In the genomic region with DNA sequence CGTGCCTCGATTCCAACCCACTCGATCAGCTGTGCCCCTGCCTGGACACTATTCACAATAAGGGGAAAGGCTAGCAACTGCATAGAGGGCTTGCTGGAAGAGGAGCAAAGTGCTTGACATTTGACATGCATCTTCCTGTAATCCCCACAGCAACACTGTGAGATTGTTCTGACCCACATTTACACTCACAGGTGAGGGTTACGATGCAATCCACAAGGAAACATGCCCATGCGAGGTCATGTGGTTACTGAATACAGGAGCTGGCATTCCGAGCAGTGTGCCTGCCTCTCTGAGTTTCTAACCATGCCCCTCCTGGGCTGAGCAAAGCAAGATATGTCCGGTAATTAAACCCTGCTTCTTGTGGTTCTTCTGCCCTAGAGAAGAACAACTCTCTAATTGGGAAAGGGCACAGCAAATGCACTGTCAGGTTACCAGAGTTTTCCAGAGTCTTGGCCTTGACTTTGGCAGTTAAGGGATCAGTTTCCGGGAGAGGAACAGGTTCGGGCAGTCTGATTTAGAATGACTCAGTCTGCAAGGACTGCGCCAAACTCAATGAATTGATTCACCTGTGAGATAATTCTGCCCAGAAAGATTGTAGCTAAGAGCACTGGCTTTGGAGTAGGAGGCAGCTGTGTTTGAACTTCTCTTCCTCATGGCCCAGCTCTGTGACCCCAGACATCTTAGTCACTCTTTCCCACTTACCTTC, we compare ENCODE assay signal across 16 mouse cellular contexts.
A peak's percentile ranks its signal among the peaks of the same experiment; 100 is the strongest.
DNase-seq lines count a peak whose midpoint lies in the region; ATAC-seq lines count a peak whose summit lies in the region.
"Had no signal": no experiment of that assay in that cellular context is flagged by ENCODE, and none has a peak within 500 bp of the region (broad histone marks: within the 10 kb centered on the region; RNA-seq: fewer than 3 reads in every experiment).

No protein-coding gene starts in this region.

- no peaks in the 10 kb centered on the region for H3K36me3 ChIP-seq in intestine, embryonic 14.5 days (ENCODE audit: control insufficient read depth, insufficient read depth, low read length)
- no peaks in the 10 kb centered on the region for H3K36me3 ChIP-seq in stomach, embryonic 16.5 days (ENCODE audit: control insufficient read depth, insufficient read depth, low read length)
- no peaks in the 10 kb centered on the region for H3K36me3 ChIP-seq in neural tube, embryonic 15.5 days
- H3K36me3 ChIP-seq in liver, embryonic 12.5 days, result no peaks in the 10 kb centered on the region

- H3K27ac ChIP-seq in intestine, embryonic 14.5 days (ENCODE audit: low read depth), result peak overlapping the region; percentile 34; the same call in 1 of the 2 replicates
- peak overlapping the region; percentile 97 for H3K27ac ChIP-seq in stomach, embryonic 16.5 days (ENCODE audit: low read length)
- no peak overlapping the region for H3K27ac ChIP-seq in neural tube, embryonic 15.5 days (replicated peaks)
- H3K27ac ChIP-seq in liver, embryonic 12.5 days, result no peak overlapping the region
- H3K27ac ChIP-seq: hindbrain, postnatal 0 days had no signal

- no peak overlapping the region for H3K4me2 ChIP-seq in intestine, embryonic 14.5 days (ENCODE audit: low read length)
- H3K4me2 ChIP-seq in stomach, embryonic 16.5 days (ENCODE audit: low read depth, low read length), result no peak overlapping the region
- H3K4me2 ChIP-seq in neural tube, embryonic 15.5 days, result no peak overlapping the region
- H3K4me2 ChIP-seq in liver, embryonic 12.5 days, result no peak overlapping the region
- H3K4me2 ChIP-seq: liver, embryonic 11.5 days had no signal

- no peak overlapping the region for H3K9ac ChIP-seq in intestine, embryonic 14.5 days (ENCODE audit: low read length)
- H3K9ac ChIP-seq in stomach, embryonic 16.5 days (ENCODE audit: low read length), result no peak overlapping the region
- H3K9ac ChIP-seq in neural tube, embryonic 15.5 days (replicated peaks), result no peak overlapping the region
- no peak overlapping the region for H3K9ac ChIP-seq in liver, embryonic 12.5 days

- H3K4me1 ChIP-seq in intestine, embryonic 14.5 days (replicated peaks; ENCODE audit: control insufficient read depth, insufficient read depth, low read length), result peaks cover 24% of the 10 kb centered on the region
- peaks cover 40% of the 10 kb centered on the region for H3K4me1 ChIP-seq in stomach, embryonic 16.5 days (ENCODE audit: control insufficient read depth, insufficient read depth, low read length)
- H3K4me1 ChIP-seq in neural tube, embryonic 15.5 days, result peaks cover 20% of the 10 kb centered on the region
- peaks cover 15% of the 10 kb centered on the region; the same call in 1 of the 2 replicates for H3K4me1 ChIP-seq in liver, embryonic 12.5 days

- no peaks in the 10 kb centered on the region for H3K9me3 ChIP-seq in intestine, embryonic 14.5 days (ENCODE audit: control insufficient read depth, low read length)
- no peaks in the 10 kb centered on the region for H3K9me3 ChIP-seq in stomach, embryonic 16.5 days (replicated peaks; ENCODE audit: control insufficient read depth, low read length)
- no peaks in the 10 kb centered on the region for H3K9me3 ChIP-seq in neural tube, embryonic 15.5 days (replicated peaks)
- H3K9me3 ChIP-seq in liver, embryonic 12.5 days (replicated peaks), result no peaks in the 10 kb centered on the region

- ATAC-seq in intestine, embryonic 14.5 days (replicated peaks; ENCODE audit: low FRiP score, low TSS enrichment, low read depth), result no peak
- peak; percentile 31; the same call in 1 of the 2 replicates for ATAC-seq in stomach, embryonic 16.5 days (ENCODE audit: insufficient read depth, low FRiP score)
- ATAC-seq in neural tube, embryonic 15.5 days (ENCODE audit: low FRiP score), result no peak
- ATAC-seq in liver, embryonic 12.5 days, result no peak
- ATAC-seq: hindbrain, postnatal 0 days had no signal

- peak; percentile 18 for DNase-seq in kidney, postnatal 14 days
- DNase-seq in kidney, postnatal 10 days, result no peak
- DNase-seq in urinary bladder, postnatal 14 days (ENCODE audit: low spot score), result peak; percentile 73
- no peak for DNase-seq in urinary bladder, adult 2 months (ENCODE audit: low spot score)
- no peak for DNase-seq in intestine, embryonic 14.5 days (ENCODE audit: low spot score)
- DNase-seq: cerebellum, adult 11 months; retina, postnatal 1 day; spleen, adult 18-20 months; thymus, adult 2 months had no signal

- WGBS in intestine, embryonic 14.5 days, result 74% methylated on average over 10 of the region's 10 CpGs
- WGBS in stomach, embryonic 16.5 days, result 71% methylated on average over 10 of the region's 10 CpGs
- 90% methylated on average over 10 of the region's 10 CpGs for WGBS in neural tube, embryonic 15.5 days
- 62% methylated on average over 10 of the region's 10 CpGs for WGBS in liver, embryonic 12.5 days (ENCODE audit: insufficient replicate concordance)

- no peaks in the 10 kb centered on the region for H3K27me3 ChIP-seq in intestine, embryonic 14.5 days (replicated peaks; ENCODE audit: control insufficient read depth, insufficient read depth, low read length)
- no peaks in the 10 kb centered on the region for H3K27me3 ChIP-seq in stomach, embryonic 16.5 days (ENCODE audit: control insufficient read depth, insufficient read depth, low read length)
- peaks cover 10% of the 10 kb centered on the region; the same call in 1 of the 2 replicates for H3K27me3 ChIP-seq in neural tube, embryonic 15.5 days (replicated peaks)
- H3K27me3 ChIP-seq in liver, embryonic 12.5 days (replicated peaks), result peaks cover 71% of the 10 kb centered on the region

- H3K4me3 ChIP-seq in intestine, embryonic 14.5 days (ENCODE audit: low read depth, low read length), result no peak overlapping the region
- H3K4me3 ChIP-seq in stomach, embryonic 16.5 days (replicated peaks; ENCODE audit: low read length), result no peak overlapping the region
- no peak overlapping the region for H3K4me3 ChIP-seq in neural tube, embryonic 15.5 days (replicated peaks)
- H3K4me3 ChIP-seq in liver, embryonic 12.5 days, result no peak overlapping the region
- H3K4me3 ChIP-seq: erythroblast, embryonic 14.5 days; heart, adult 2 months had no signal

Comparison
In these comparisons a context has a peak if more than half of its experiments do, and no peak if none do; other contexts are left out.
1. DNase-seq: peak in kidney, postnatal 14 days (single experiment) and urinary bladder, postnatal 14 days (single experiment); none in kidney, postnatal 10 days (single experiment), urinary bladder, adult 2 months (single experiment) and intestine, embryonic 14.5 days (single experiment).
2. H3K27ac ChIP-seq: peak in intestine, embryonic 14.5 days (single experiment) and stomach, embryonic 16.5 days (single experiment); none in neural tube, embryonic 15.5 days (single experiment) and liver, embryonic 12.5 days (single experiment).